Mouse (Mus musculus) spleen, adult 2 months (tissue): ENCODE measurements around the gene Tmem267.

ENCODE experiments used
- CTCF ChIP-seq: fragments of 200-500 bp; IDR thresholded peaks from 2 replicates; pipeline ENCODE4 v1.5.1; 2011; ENCODE audit warnings: mild to moderate bottlenecking, inconsistent platforms; ENCODE audit not compliant: insufficient read depth, insufficient read length, insufficient replicate concordance; ENCODE audit errors: extremely low read depth
- POLR2A ChIP-seq: fragments of 200-500 bp; IDR thresholded peaks from 2 replicates; pipeline ENCODE4 v1.6.1; 2011; ENCODE audit warnings: low read depth, low read length, inconsistent platforms

DNA sequence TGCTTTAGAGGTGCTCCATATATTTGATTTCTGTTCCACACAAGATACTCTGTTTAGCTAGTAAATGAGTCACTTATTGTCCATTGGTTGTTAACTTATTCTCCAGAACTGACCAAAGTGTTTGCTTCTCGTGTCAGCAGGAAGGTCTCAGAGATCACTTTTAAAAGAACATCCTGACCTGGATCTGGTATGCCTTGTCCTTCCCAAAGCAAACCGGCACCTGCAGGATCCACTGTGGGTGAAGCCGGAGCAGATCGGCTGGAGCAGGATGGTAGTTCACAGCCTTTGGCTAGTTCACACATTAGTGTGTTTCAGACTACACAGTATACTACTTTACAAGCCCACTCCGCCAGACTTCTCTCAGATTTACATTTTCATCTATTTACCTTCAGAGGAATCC, 150.6 kb downstream of the Tmem267 start:
- TF ChIP-seq POLR2A (no peak), CTCF (no peak)
